Mouse (Mus musculus): Measurements from ENCODE around the gene Ccl27a.

Ccl27a gene

DNA sequence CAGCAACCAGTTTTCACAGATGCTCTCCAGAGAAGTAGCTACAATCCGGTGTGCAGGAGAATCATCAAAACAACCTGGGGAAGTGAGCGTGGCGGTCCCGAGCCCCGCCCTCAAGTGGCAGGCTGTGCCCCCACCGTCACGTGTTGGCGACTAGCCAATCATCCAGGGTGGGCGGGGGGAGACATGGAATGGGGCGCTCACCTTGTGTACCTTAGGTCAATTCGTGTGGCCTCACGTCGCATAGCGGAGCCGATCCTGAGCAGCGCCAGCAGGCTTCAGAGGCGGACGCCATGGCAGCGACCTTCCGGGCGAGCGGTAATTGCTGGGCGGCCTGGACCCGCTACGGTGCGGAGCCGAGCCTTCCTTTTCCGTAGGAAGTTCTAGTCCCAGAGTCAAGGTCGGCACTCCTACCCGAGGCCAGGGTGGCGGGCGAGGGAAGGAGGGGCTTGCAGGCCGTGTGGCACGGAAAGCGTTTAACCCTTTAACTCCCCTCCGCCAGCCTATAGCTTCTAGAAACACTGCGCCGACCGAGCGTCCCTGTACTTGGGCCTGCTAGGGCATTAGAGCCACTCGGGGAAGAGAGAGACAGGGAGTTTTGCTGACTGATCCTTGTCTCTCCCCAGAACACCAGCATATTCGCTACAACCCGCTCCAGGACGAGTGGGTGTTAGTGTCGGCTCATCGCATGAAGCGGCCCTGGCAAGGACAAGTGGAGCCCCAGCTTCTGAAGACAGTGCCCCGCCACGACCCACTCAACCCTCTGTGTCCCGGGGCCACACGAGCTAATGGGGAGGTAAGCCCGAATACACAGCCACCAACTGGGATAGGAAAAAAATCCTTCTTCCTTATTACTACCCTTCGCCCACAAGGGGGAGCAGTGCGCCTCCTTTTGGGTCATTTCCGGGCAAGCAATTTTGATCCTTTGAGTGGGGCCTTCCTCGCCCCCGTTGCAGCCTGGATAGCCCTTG is 18.4 kb downstream of the Ccl27a start, which contains the start of gene Sigmar1:
Gene Sigmar1 (minus strand): TSS at position 820 of the 968 bp plus-strand sequence.
- peak; percentile 64 for DNase-seq (ENCODE audit: extremely low read depth, low read depth)

DNA sequence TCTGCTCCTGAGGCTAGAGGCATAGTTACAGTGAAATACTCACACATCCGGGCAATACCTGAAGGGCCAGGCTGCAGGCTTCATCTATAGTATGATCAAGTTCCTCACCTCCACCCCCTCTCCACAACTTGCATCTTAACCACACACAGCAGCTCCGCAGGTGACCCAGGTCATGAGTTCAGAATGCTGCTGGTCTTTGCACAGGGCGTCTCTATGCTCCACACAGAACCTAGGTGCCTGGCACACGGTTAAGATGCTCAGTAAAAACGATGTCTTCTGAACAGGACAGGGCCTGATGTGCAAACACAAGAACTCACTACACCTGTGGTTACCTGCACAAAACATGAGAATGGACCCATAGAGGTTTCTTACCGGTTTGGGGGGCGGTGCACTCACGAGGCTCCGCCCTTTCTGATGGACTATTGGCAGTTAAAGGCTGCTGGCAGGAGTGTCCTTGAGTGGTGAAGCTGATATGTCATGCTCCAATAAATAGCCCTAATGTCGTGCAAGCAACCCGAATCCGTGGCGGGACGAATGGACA is 19.2 kb downstream of the Ccl27a start, which contains the start of gene Galt:
Gene Galt (plus strand): TSS at position 432 of the 541 bp plus-strand sequence.
- peak; percentile 54 for DNase-seq (ENCODE audit: extremely low read depth, low read depth)

DNA sequence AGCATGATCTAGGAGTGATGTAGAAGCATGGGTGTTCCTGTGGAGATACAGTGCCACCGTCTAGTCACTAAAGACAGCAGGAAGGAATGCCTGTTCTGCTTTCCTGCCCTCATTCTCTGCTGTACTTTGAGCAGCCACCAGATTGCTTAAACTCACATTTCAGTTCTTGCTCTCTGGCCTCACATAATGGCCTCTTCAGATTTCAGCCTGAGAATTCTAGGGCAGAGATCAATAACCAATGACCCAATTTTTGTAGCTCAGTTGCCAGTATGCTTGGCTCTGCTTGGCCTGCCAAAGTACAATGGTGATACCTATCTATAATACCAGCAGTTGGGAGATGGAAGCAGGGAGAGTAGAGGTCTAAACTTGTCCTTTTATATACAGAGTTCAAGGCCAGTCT is 29.0 kb downstream of the Ccl27a start:
- no peak for DNase-seq (ENCODE audit: extremely low read depth, low read depth)

DNA sequence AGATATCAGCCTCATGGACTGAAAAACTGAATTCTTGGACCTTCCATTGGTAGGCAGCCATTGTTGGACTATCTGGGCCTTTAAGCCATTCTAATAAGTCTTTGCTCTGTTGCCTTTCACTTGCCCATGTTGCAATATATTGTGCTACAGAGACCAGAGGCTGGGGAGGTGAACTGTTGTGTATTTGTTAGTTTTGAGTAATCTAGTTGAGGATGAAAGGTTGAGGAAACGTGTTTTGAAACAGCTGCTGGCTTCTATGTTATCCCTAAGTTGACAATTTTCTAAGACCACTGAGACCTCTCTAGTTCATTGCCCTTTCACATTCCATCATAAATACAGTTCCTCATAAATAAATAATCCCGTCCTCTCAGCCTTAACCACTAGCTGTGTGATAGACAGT is 29.9 kb downstream of the Ccl27a start:
- DNase-seq (ENCODE audit: extremely low read depth, low read depth): no peak

- peak; percentile 97 for DNase-seq (ENCODE audit: extremely low read depth, low read depth)
Measured at GRCm38 (mm10) chr4:41741158-41741560, 32.9 kb downstream of the Ccl27a start.

DNA sequence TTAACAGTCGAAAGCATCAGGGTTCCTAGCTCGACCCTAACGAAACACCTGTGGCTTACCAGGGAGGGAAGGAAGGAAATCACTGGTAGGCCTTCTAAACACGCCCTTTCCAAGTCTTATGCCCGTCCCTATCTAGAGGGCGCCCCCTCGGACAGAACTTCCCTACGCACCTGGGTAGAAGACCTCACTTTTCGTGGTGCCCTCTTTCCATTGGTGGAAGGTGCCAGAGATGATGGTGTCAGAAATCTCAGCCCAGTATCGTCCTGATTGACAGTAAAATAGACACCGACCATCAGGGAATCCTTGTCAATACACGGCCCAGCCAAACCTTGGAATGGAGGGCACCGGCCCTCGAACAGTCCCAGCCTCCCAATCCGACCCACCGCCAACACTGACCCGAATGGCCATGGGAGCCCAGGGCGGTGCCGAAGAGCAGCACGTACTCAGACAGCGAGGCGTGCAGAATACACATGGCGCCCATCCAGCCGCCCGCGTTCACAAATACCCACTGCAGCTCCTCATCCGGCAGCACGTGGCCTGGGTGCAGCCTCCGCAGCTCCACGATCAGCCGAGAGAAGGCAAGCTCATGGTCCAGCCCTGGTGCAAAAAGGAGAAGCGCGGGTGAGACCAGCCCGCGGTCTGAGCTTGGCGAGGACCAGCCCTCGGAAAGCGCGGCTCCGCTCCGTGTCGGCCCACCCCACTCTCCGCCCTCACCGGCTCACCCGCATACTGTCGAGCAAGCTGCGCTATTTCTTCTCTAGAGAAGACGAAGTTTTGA is 33.5 kb downstream of the Ccl27a start:
- DNase-seq (ENCODE audit: extremely low read depth, low read depth): no peak

- DNase-seq (ENCODE audit: extremely low read depth, low read depth): no peak
Measured at GRCm38 (mm10) chr4:41739260-41739659, 34.8 kb downstream of the Ccl27a start.

- no peak for DNase-seq (ENCODE audit: extremely low read depth, low read depth)
Measured at GRCm38 (mm10) chr4:41738256-41738603, 35.8 kb downstream of the Ccl27a start.

- peak; percentile 62 for DNase-seq (ENCODE audit: extremely low read depth, low read depth)
Measured at GRCm38 (mm10) chr4:41737602-41738255, 36.3 kb downstream of the Ccl27a start.

DNA sequence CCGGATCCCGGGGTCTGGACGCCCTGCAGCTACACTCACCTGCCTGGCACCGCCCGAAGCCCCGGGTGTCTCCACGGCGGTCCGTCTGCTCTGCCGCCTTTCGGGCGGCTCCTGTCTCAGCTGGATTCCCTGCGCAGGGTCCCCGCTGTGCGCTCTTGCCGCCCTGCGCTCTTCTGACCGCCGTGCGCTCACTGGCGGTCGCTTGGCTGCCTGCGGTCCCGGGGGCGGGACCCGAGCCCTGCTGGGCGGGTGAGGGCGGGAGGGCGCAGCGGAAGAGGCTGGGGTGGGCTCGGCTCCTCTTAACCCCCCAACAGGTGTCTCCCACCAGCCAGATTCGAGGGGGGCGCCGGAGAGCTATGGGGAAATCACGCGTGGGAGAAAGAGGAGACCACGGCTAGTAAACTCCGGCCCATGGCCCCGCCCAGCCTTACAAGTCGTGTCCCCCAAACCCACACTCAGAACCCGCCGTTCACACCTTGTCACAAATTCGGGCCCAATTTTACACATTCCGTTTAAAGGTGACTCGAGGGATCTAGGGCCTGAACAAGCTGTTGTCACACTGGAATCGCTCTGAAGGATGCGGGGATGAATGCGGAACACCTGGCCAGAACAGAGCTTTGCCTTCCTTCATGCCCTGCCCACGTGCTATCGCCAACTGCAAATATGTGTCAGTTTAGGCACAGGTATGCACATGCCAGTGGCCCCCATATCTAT is 42.8 kb downstream of the Ccl27a start, which contains the start of gene Arid3c:
Gene Arid3c (minus strand): TSS at position 91 of the 714 bp plus-strand sequence.
- DNase-seq (ENCODE audit: extremely low read depth, low read depth): no peak

DNA sequence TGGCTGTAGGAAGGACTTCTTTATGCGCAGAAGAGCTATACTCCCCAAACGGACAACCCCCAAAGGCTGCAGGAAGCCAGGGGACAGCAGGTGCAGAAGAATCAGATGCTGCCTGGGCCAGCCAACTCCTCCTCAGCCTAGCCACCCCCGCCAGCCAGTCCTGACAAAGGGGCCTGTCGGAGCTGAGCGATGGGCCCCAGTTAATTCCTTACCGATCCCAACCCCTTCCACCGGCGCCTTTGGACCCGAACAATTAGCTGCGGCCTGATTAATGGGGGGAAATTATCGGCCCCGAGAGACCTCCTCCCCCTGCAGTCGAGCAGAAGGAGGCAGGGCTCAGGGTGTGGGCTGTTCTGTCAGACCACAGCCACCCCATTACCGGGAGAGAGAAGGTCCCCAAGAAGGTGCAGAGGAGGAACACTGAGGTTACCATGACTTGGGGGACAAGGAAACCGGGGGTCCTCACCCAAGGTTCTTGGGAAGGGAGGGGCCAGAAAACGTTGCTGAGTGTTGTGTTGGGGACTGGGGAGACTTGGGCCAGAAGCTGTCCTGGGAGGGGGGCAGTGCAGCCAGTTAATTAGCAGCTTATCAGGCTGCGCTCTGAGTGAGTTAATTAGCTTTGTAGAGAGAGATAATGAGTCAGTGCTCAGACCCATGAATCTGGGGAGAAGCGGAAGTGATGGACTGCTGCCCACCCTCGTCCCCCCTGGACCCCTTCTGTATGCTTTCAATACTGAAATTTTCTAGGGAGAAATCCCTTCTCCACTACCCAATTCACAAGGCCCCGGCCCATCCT is 47.0 kb downstream of the Ccl27a start:
- no peak for DNase-seq (ENCODE audit: extremely low read depth, low read depth)

DNA sequence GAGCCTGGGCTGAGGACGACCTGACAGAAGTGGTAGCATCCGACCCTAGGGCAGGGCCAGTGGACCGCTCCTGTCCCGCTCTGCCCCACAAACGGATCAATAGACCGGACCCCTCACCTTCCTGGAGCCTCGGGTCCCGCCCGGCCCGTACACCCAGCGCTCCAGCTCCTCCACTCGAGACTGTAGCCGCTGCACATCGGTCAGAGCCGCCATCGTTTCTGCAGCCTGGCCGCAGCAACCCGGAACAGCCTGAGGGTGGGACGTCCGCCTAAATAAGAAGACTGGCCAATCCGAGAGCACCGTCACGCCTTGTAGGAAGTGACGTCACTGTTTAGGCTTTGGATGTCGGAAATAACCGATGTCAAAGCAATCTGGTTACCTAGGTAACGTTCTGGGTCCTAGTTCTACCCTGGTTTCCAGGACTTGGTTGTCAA is 51.1 kb downstream of the Ccl27a start, which contains the start of gene Dctn3:
Gene Dctn3 (minus strand): TSS at position 253 of the 434 bp plus-strand sequence.
- peak; percentile 93 for DNase-seq (ENCODE audit: extremely low read depth, low read depth)

Data from MEL-GATA-1-ER (cell line).